Mouse (Mus musculus) testis, postnatal 14 days (tissue): ENCODE data around the gene Galnt10.

Experiments
- DNase-seq: peaks from one replicate; pipeline ENCODE4 v3.0.0; 2021; ENCODE audit warnings: low spot score

The Galnt10 gene

GRCm38 (mm10) chr11:57727303-57727969 is 82.2 kb downstream of the Galnt10 start:
- DNase-seq = no peak

GRCm38 (mm10) chr11:57732410-57733281 is 87.4 kb downstream of the Galnt10 start:
- no peak for DNase-seq

- no peak for DNase-seq
These were observed 102.2 kb downstream of the Galnt10 start for GRCm38 (mm10) chr11:57747294-57748080.

GRCm38 (mm10) chr11:57753538-57754203 is 108.4 kb downstream of the Galnt10 start:
- DNase-seq = no peak

- no peak for DNase-seq
These were observed 113.4 kb downstream of the Galnt10 start for GRCm38 (mm10) chr11:57758621-57759020.

GRCm38 (mm10) chr11:57760509-57761058 is 115.3 kb downstream of the Galnt10 start:
- DNase-seq = no peak

- DNase-seq = no peak
These were observed 116.1 kb downstream of the Galnt10 start for GRCm38 (mm10) chr11:57761347-57761746.

GRCm38 (mm10) chr11:57764124-57764523 is 118.9 kb downstream of the Galnt10 start:
- DNase-seq = no peak

GRCm38 (mm10) chr11:57766617-57767016 is 121.4 kb downstream of the Galnt10 start:
- DNase-seq = no peak

- no peak for DNase-seq
These were observed 121.9 kb downstream of the Galnt10 start for GRCm38 (mm10) chr11:57767171-57767570.

- no peak for DNase-seq
These were observed 125.5 kb downstream of the Galnt10 start for GRCm38 (mm10) chr11:57770776-57771175.

GRCm38 (mm10) chr11:57771676-57772075 is 126.4 kb downstream of the Galnt10 start:
- DNase-seq = no peak

- DNase-seq = no peak
These were observed 128.2 kb downstream of the Galnt10 start for GRCm38 (mm10) chr11:57773479-57773878.

GRCm38 (mm10) chr11:57773936-57774335 is 128.7 kb downstream of the Galnt10 start:
- no peak for DNase-seq

GRCm38 (mm10) chr11:57775868-57776267 is 130.6 kb downstream of the Galnt10 start:
- no peak for DNase-seq

- DNase-seq = no peak
These were observed 131.3 kb downstream of the Galnt10 start for GRCm38 (mm10) chr11:57776546-57776945.

GRCm38 (mm10) chr11:57778349-57778748 is 133.1 kb downstream of the Galnt10 start:
- peak; percentile 31 for DNase-seq

- DNase-seq = no peak
These were observed 134.6 kb downstream of the Galnt10 start for GRCm38 (mm10) chr11:57779824-57780223.

GRCm38 (mm10) chr11:57786616-57787418 is 141.6 kb downstream of the Galnt10 start:
- DNase-seq = no peak

- peak; percentile 38 for DNase-seq
These were observed 142.7 kb downstream of the Galnt10 start for GRCm38 (mm10) chr11:57787913-57788312.
